Mouse (Mus musculus): ENCODE data around the gene Gabpb1.

GRCm38 (mm10) chr2:126600533-126600932 lies 75.6 kb downstream of the Gabpb1 start:
- TF ChIP-seq POLR2A (IDR thresholded peaks at IDR 0.05; ENCODE audit: control insufficient read depth, low read depth, low read length) (no peak), CTCF (IDR thresholded peaks at IDR 0.05; ENCODE audit: control insufficient read depth, insufficient read depth, insufficient replicate concordance, low read depth, low read length) (no peak)

Measured in testis, adult 2 months (tissue).